Mouse (Mus musculus): ENCODE data around the gene Ghrhr.

Gene Ghrhr

GRCm38 (mm10) chr6:55396176-55396575 lies 20.1 kb downstream of the Ghrhr start:
- DNase-seq (ENCODE audit: low spot score in 2 of 2) = peak in 1 of 2 experiments; percentile 39

- peak in 1 of 2 experiments; percentile 34 for DNase-seq (ENCODE audit: low spot score in 2 of 2)
Measured at GRCm38 (mm10) chr6:55396622-55397041, 20.5 kb downstream of the Ghrhr start.

GRCm38 (mm10) chr6:55398869-55399628 lies 23.0 kb downstream of the Ghrhr start:
- no peak for DNase-seq (ENCODE audit: low spot score in 2 of 2)

GRCm38 (mm10) chr6:55399910-55400309 lies 23.8 kb downstream of the Ghrhr start:
- no peak for DNase-seq (ENCODE audit: low spot score in 2 of 2)

- no peak for DNase-seq (ENCODE audit: low spot score in 2 of 2)
Measured at GRCm38 (mm10) chr6:55402041-55402776, 26.1 kb downstream of the Ghrhr start.

GRCm38 (mm10) chr6:55403411-55404309 lies 27.6 kb downstream of the Ghrhr start:
- DNase-seq (ENCODE audit: low spot score in 2 of 2) = no peak

- DNase-seq (ENCODE audit: low spot score in 2 of 2) = no peak
Measured at GRCm38 (mm10) chr6:55404421-55404990, 28.4 kb downstream of the Ghrhr start.

- DNase-seq (ENCODE audit: low spot score in 2 of 2) = no peak
Measured at GRCm38 (mm10) chr6:55407345-55407744, 31.2 kb downstream of the Ghrhr start.

GRCm38 (mm10) chr6:55410119-55410775 lies 34.2 kb downstream of the Ghrhr start:
- DNase-seq (ENCODE audit: low spot score in 2 of 2) = no peak

GRCm38 (mm10) chr6:55410977-55411376 lies 34.9 kb downstream of the Ghrhr start:
- DNase-seq (ENCODE audit: low spot score in 2 of 2) = no peak

- DNase-seq (ENCODE audit: low spot score in 2 of 2) = no peak
Measured at GRCm38 (mm10) chr6:55416202-55416601, 40.1 kb downstream of the Ghrhr start.

GRCm38 (mm10) chr6:55418746-55419410 lies 42.8 kb downstream of the Ghrhr start:
- DNase-seq (ENCODE audit: low spot score in 2 of 2) = no peak

- DNase-seq (ENCODE audit: low spot score in 2 of 2) = no peak
Measured at GRCm38 (mm10) chr6:55420411-55420810, 44.3 kb downstream of the Ghrhr start.

GRCm38 (mm10) chr6:55420869-55421361 lies 44.8 kb downstream of the Ghrhr start:
- no peak for DNase-seq (ENCODE audit: low spot score in 2 of 2)

- no peak for DNase-seq (ENCODE audit: low spot score in 2 of 2)
Measured at GRCm38 (mm10) chr6:55432121-55432520, 56.0 kb downstream of the Ghrhr start.

GRCm38 (mm10) chr6:55434360-55434759 lies 58.3 kb downstream of the Ghrhr start:
- peak in 1 of 2 experiments; percentile 49 for DNase-seq (ENCODE audit: low spot score in 2 of 2)

GRCm38 (mm10) chr6:55435266-55436159 lies 59.4 kb downstream of the Ghrhr start:
- DNase-seq (ENCODE audit: low spot score in 2 of 2) = no peak

- DNase-seq (ENCODE audit: low spot score in 2 of 2) = no peak
Measured at GRCm38 (mm10) chr6:55437919-55438318, 61.8 kb downstream of the Ghrhr start.

All from urinary bladder, adult 18-20 months (tissue).